ENCODE assay signal across 8 mouse cellular contexts in the genomic region with DNA sequence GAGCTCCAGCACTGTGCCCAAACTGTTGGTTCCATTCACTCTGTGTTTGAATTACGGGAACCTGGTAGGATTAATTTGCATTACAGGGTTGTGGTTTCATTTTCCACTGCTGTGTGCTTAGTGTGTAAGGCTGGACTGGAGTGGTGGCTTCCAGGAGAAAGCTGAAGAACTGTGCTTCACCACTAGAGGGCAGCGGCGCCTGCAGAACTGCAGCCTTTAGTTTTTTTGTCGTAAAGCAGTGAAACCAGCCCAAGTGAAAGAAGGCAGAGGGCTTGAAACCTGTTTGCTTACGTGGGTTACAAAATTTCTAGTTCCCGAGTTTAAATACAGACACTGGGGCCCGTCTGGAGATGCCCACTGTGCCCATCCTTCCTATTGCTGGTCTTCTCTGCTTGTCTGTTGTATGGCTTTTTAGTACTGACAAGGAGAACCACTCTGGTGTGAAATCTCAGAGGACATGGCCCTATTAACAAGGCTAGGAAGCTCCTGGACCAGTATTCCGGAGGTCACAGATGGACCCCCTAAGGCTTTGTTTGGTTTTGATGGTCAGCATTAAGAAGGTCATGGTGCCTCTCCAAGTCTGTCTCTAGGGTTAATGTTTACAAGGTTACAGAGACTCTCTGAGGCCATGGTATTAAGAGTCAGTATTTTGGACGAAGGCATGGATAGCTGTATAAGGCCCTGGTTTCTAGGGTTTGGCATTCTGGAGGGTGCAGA. TPM values are rescaled to one million over a fixed set of nuclear protein-coding genes. Genes with fewer than 3 reads are reported as not detected.
A peak's percentile ranks its signal among the peaks of the same experiment; 100 is the strongest.
DNase-seq lines count a peak whose midpoint lies in the region; ATAC-seq and TF ChIP-seq lines count a peak whose summit lies in the region.
"Had no signal": no experiment of that assay in that cellular context is flagged by ENCODE, and none has a peak within 500 bp of the region (broad histone marks: within the 10 kb centered on the region; RNA-seq: fewer than 3 reads in every experiment).

No protein-coding gene starts in this region.

- no peaks in the 10 kb centered on the region for H3K27me3 ChIP-seq in MEL (ENCODE audit: control insufficient read depth in 1 of 2, insufficient read depth in 2 of 2, low read length in 2 of 2)
- H3K27me3 ChIP-seq in embryonic facial prominence, embryonic 14.5 days (replicated peaks; ENCODE audit: control insufficient read depth, insufficient read depth, low read length) = no peaks in the 10 kb centered on the region
- H3K27me3 ChIP-seq: neural tube, embryonic 12.5 days had no signal

- H3K4me2 ChIP-seq in embryonic facial prominence, embryonic 14.5 days (ENCODE audit: low read depth, low read length) = no peak overlapping the region
- H3K4me2 ChIP-seq: neural tube, embryonic 12.5 days had no signal

- no peak overlapping the region for H3K4me3 ChIP-seq in MEL (ENCODE audit: control insufficient read depth in 1 of 2, insufficient read depth in 1 of 2, low read depth in 2 of 2, low read length in 2 of 2)
- no peak overlapping the region for H3K4me3 ChIP-seq in embryonic facial prominence, embryonic 14.5 days (ENCODE audit: low read depth, low read length)
- H3K4me3 ChIP-seq: neural tube, embryonic 12.5 days had no signal

- peak; percentile 97 for TF ChIP-seq RAD21 in MEL (IDR thresholded peaks at IDR 0.05; ENCODE audit: low read depth, low read length)

- peak; percentile 90 to 99 (median 98) for TF ChIP-seq CTCF in MEL (IDR thresholded peaks at IDR 0.05 in 2 of 3, conservative IDR thresholded peaks at IDR 0.05 in 1 of 3; ENCODE audit: control insufficient read depth in 1 of 3, insufficient read depth in 1 of 3, low read depth in 2 of 3, low read length in 3 of 3, poor library complexity in 1 of 3, severe bottlenecking in 1 of 3)

- no peaks in the 10 kb centered on the region for H3K4me1 ChIP-seq in MEL (ENCODE audit: control insufficient read depth in 1 of 2, insufficient read depth in 2 of 2, low read length in 2 of 2)
- no peaks in the 10 kb centered on the region for H3K4me1 ChIP-seq in embryonic facial prominence, embryonic 14.5 days (ENCODE audit: control insufficient read depth, insufficient read depth, low read length)
- H3K4me1 ChIP-seq: neural tube, embryonic 12.5 days had no signal

- H3K9me3 ChIP-seq in MEL (replicated peaks; ENCODE audit: insufficient read depth, low read length) = no peaks in the 10 kb centered on the region
- H3K9me3 ChIP-seq in embryonic facial prominence, embryonic 14.5 days (ENCODE audit: control insufficient read depth, low read length) = no peaks in the 10 kb centered on the region
- H3K9me3 ChIP-seq: neural tube, embryonic 12.5 days had no signal

- 0 out of 2 replicates have a peak, but pooled peaks have one; percentile 34 for ATAC-seq in embryonic facial prominence, embryonic 14.5 days (ENCODE audit: low read depth)
- peak; percentile 81 to 83 for ATAC-seq in hematopoietic stem cell, adult 5-6 weeks (replicated peaks in 1 of 2; ENCODE audit: insufficient read depth in 1 of 2, low FRiP score in 2 of 2, low TSS enrichment in 1 of 2, low read depth in 1 of 2, poor library complexity in 2 of 2, severe bottlenecking in 2 of 2)
- peak; percentile 81 for ATAC-seq in megakaryocyte, adult 5-6 weeks (ENCODE audit: poor library complexity, severe bottlenecking)

- no peak overlapping the region for H3K27ac ChIP-seq in MEL (ENCODE audit: control insufficient read depth, low read depth, low read length)
- no peak overlapping the region for H3K27ac ChIP-seq in embryonic facial prominence, embryonic 14.5 days (replicated peaks; ENCODE audit: low read depth, low read length)
- H3K27ac ChIP-seq: neural tube, embryonic 12.5 days had no signal

- no peak for TF ChIP-seq EP300 in MEL (IDR thresholded peaks at IDR 0.05; ENCODE audit: low read depth in 1 of 2, low read length in 2 of 2)

- peak overlapping the region; percentile 19; the same call in 1 of the 2 replicates for H3K9ac ChIP-seq in MEL (ENCODE audit: control insufficient read depth, low read depth, low read length, poor library complexity, severe bottlenecking)
- H3K9ac ChIP-seq in embryonic facial prominence, embryonic 14.5 days (ENCODE audit: low read depth, low read length) = no peak overlapping the region
- H3K9ac ChIP-seq: neural tube, embryonic 12.5 days had no signal

- H3K79me2 ChIP-seq in MEL (ENCODE audit: control insufficient read depth, insufficient read depth, low read length, poor library complexity) = no peaks in the 10 kb centered on the region

- DNase-seq in MEL (ENCODE audit: low read depth, low spot score) = peak; percentile 85
- DNase-seq in adrenal gland, postnatal 25 days = peak; percentile 75
- peak; percentile 80 for DNase-seq in embryonic facial prominence, embryonic 14.5 days (ENCODE audit: low spot score)
- DNase-seq in layer of hippocampus, postnatal 14 days (ENCODE audit: low spot score in 2 of 2) = peak; percentile 75 to 78
- DNase-seq in spleen, adult 12 weeks (ENCODE audit: low spot score) = peak; percentile 69

- no peak for TF ChIP-seq POLR2A in MEL (IDR thresholded peaks at IDR 0.05; ENCODE audit: control insufficient read depth in 1 of 2, insufficient read depth in 1 of 2, low read depth in 1 of 2, low read length in 2 of 2, poor library complexity in 1 of 2)

- WGBS in embryonic facial prominence, embryonic 14.5 days = 38% methylated on average over 9 of the region's 9 CpGs

- H3K36me3 ChIP-seq in MEL (ENCODE audit: control insufficient read depth in 1 of 2, insufficient read depth in 2 of 2, low read length in 2 of 2) = peaks cover 0 to 15% of the 10 kb centered on the region in 2 experiments; a peak in 3 of 4 replicates
- peaks cover 25% of the 10 kb centered on the region; the same call in 1 of the 2 replicates for H3K36me3 ChIP-seq in embryonic facial prominence, embryonic 14.5 days (ENCODE audit: control insufficient read depth, insufficient read depth, low read length)

TF ChIP-seq in MEL, 35 proteins besides CTCF, POLR2A, EP300 and RAD21:
- TF ChIP-seq NELFE (IDR thresholded peaks at IDR 0.05; ENCODE audit: low read depth, low read length) (no peak), SMC3 (IDR thresholded peaks at IDR 0.05; ENCODE audit: low read depth, low read length) (peak; percentile 96), MAZ (IDR thresholded peaks at IDR 0.05; ENCODE audit: low read depth, low read length) (no peak), E2F4 (IDR thresholded peaks at IDR 0.05; ENCODE audit: borderline replicate concordance, low read depth, low read length) (no peak), CHD2 (IDR thresholded peaks at IDR 0.05; ENCODE audit: low read length) (no peak), ZC3H11A (IDR thresholded peaks at IDR 0.05; ENCODE audit: low read depth, low read length) (peak; percentile 93), ZNF384 (IDR thresholded peaks at IDR 0.05; ENCODE audit: low read depth, low read length) (peak; percentile 76)

RNA-seq across cellular contexts. Expression of a gene that starts 24.1 kb away (rescaled TPM):
- total RNA-seq in MEL (2012; rRNA removed) = 65.3 and 72.3 TPM in 2 replicates
- 10 to 100 TPM in 1 of 2 experiments, not detected in 1; 50.0 TPM for polyA plus RNA-seq in MEL (2012; ENCODE audit: insufficient read depth in 1 of 2, insufficient read length in 2 of 2, low read depth in 1 of 2, low replicate concordance in 2 of 2, missing spikeins in 1 of 2)
- 37.5 and 40.4 TPM in 2 replicates for total RNA-seq in adrenal gland, postnatal 25 days (2021)
- polyA plus RNA-seq in embryonic facial prominence, embryonic 14.5 days (2014; fragmentation: Nextera tagmentation; extraction: Ambion mirVana) = 38.8 and 40.3 TPM in 2 replicates
- 47.0 and 50.4 TPM in 2 replicates for total RNA-seq in hematopoietic stem cell, adult 5-6 weeks (2017)
- total RNA-seq in layer of hippocampus, postnatal 14 days (2021) = 10 to 100 TPM; 50.9 to 52.8 TPM
- total RNA-seq in megakaryocyte, adult 5-6 weeks (2015) = 28.1 and 28.7 TPM in 2 replicates
- 34.9 and 43.7 TPM in 2 replicates for total RNA-seq in megakaryocyte, adult 5-6 weeks (2017)

RNA-seq across cellular contexts. Expression of a gene that starts 41.1 kb away (rescaled TPM):
- 0.27 TPM in 1 of 2 replicates, not detected in the other for total RNA-seq in MEL (2012; rRNA removed)
- polyA plus RNA-seq in MEL (2012; ENCODE audit: insufficient read depth in 1 of 2, insufficient read length in 2 of 2, low read depth in 1 of 2, low replicate concordance in 2 of 2, missing spikeins in 1 of 2) = under 1 TPM in 1 of 2 experiments, not detected in 1; 0.07 TPM
- 5.2 and 5.6 TPM in 2 replicates for total RNA-seq in adrenal gland, postnatal 25 days (2021)
- polyA plus RNA-seq in embryonic facial prominence, embryonic 14.5 days (2014; fragmentation: Nextera tagmentation; extraction: Ambion mirVana) = 2.4 and 3.7 TPM in 2 replicates
- total RNA-seq in hematopoietic stem cell, adult 5-6 weeks (2017) = 1.1 and 1.8 TPM in 2 replicates
- 10 to 100 TPM; 26.4 to 27.7 TPM for total RNA-seq in layer of hippocampus, postnatal 14 days (2021)
- total RNA-seq in megakaryocyte, adult 5-6 weeks (2015) = 0.36 and 0.45 TPM in 2 replicates
- 0.18 and 1.1 TPM in 2 replicates for total RNA-seq in megakaryocyte, adult 5-6 weeks (2017)

RNA-seq across cellular contexts. Expression of a gene that starts 43.3 kb away (rescaled TPM):
- 0.08 TPM in 1 of 2 replicates, not detected in the other for total RNA-seq in MEL (2012; rRNA removed)
- under 1 TPM in 1 of 2 experiments, not detected in 1; 0.06 TPM for polyA plus RNA-seq in MEL (2012; ENCODE audit: insufficient read depth in 1 of 2, insufficient read length in 2 of 2, low read depth in 1 of 2, low replicate concordance in 2 of 2, missing spikeins in 1 of 2)
- 0.43 and 0.57 TPM in 2 replicates for total RNA-seq in adrenal gland, postnatal 25 days (2021)
- polyA plus RNA-seq in embryonic facial prominence, embryonic 14.5 days (2014; fragmentation: Nextera tagmentation; extraction: Ambion mirVana) = 9.9 and 12.4 TPM in 2 replicates
- total RNA-seq in hematopoietic stem cell, adult 5-6 weeks (2017) = not detected in 2 replicates
- under 1 TPM; 0.12 to 0.14 TPM for total RNA-seq in layer of hippocampus, postnatal 14 days (2021)
- 0.75 and 1.6 TPM in 2 replicates for total RNA-seq in megakaryocyte, adult 5-6 weeks (2015)
- total RNA-seq in megakaryocyte, adult 5-6 weeks (2017) = 0.07 and 0.24 TPM in 2 replicates

RNA-seq across cellular contexts. Expression of a gene that starts 54.7 kb away (rescaled TPM):
- 22.5 and 25.9 TPM in 2 replicates for total RNA-seq in MEL (2012; rRNA removed)
- polyA plus RNA-seq in MEL (2012; ENCODE audit: insufficient read depth in 1 of 2, insufficient read length in 2 of 2, low read depth in 1 of 2, low replicate concordance in 2 of 2, missing spikeins in 1 of 2) = 10 to 100 TPM in 1 of 2 experiments, 1 to 10 TPM in 1; 6.8 to 77.1 TPM
- 14.3 and 18.6 TPM in 2 replicates for total RNA-seq in adrenal gland, postnatal 25 days (2021)
- 5.4 and 6.6 TPM in 2 replicates for polyA plus RNA-seq in embryonic facial prominence, embryonic 14.5 days (2014; fragmentation: Nextera tagmentation; extraction: Ambion mirVana)
- total RNA-seq in hematopoietic stem cell, adult 5-6 weeks (2017) = 14.4 and 26.5 TPM in 2 replicates
- total RNA-seq in layer of hippocampus, postnatal 14 days (2021) = 10 to 100 TPM; 39.2 to 39.9 TPM
- total RNA-seq in megakaryocyte, adult 5-6 weeks (2015) = 5.1 and 5.7 TPM in 2 replicates
- total RNA-seq in megakaryocyte, adult 5-6 weeks (2017) = 9.6 and 10.0 TPM in 2 replicates
